Mouse (Mus musculus): Measurements from ENCODE around the gene Hoxa11. TPM values are rescaled to one million over a fixed set of nuclear protein-coding genes. Genes with fewer than 3 reads are reported as not detected.

Hoxa11 gene
- polyA plus RNA-seq, 1 experiment from 2014 or later = not detected

DNA sequence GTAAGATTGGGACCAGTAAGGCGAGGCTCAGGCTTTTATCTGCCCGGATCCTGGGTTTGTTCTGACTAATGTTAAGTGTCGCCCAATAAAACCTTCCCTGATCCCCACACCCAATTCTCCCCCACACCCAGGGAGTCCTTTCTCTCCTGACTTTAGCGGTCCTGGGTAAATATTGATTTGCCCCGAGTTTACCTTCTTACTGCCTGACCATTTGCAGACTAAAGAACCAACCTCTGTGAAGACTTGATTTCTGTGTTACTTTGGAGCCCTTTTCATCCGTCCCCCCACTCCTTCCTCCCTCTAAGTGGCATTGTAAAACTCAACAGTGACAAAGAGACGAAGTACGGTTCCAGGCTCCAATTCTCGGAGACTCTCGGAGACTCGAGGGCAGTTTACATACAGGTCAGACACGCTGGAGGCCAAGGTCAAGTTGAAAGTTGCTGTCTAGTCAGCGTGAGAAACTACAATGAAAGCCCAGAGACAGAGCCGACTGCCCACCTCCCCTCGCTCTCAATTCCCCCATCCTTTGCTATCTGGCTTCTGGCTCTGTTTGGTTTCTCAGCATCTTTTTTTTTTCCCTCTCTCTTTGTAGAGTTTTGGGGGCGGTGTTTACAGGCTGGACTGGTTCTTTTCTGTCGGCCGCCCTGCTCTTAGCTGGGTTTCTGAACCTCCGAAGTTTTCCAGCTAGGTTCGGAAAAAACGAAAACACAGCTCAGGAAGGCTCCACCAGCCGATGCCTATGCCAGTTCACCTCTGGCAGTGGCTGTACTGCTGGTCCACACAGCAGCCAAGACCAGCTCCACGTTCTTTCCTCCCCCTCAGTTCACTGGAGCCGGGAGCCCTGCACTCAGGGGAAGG, 17.1 kb upstream of the Hoxa11 start:
- Histone ChIP-seq H3K4me1 (peaks cover 14% of the 10 kb centered on the region), H3K4me3 (no peak overlapping the region), H3K36me3 (replicated peaks) (no peaks in the 10 kb centered on the region), H3K27me3 (replicated peaks; ENCODE audit: low read depth, poor library complexity, severe bottlenecking) (peaks cover 99% of the 10 kb centered on the region), H3K27ac (replicated peaks) (no peak overlapping the region), H3K9me3 (no peaks in the 10 kb centered on the region)
- WGBS = 1% methylated on average over 24 of the region's 24 CpGs
- peak; percentile 61 for DNase-seq (ENCODE audit: low spot score)

DNA sequence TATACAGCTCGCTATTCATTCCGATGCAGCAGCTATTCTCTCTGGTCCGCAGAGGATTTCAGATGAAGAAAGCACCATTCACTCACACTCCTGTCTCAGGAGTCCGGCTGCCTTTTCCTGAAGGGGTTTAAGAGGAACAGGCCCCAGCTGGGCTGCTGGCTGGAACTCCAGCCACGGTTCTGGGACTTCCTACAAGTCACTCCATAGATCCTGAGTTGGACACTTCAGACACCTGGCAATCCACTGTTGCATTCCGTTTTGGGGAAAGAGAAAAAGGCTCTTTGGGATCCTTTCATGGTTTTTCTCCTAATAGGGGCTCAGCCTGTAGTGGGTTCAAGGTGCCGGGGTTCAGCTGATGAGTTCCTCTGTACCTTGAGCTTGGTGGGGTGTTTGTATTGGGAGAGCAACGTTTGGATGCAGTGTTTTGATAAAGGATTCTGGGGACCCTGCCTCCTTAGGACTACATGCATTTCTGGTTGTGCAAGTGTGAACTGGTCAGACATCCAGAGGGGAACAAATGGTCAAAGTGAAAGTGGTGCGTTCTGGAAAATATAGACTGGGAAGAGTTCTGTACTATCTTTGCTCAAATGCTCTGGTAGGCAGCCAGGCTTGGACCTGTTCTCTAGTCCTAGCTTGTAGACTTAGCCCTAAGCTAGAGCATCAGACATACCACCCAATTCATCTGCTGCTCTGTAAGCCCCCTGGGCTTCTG, 16.3 kb upstream of the Hoxa11 start:
- 4% methylated on average over 9 of the region's 9 CpGs for WGBS
- peaks cover 14% of the 10 kb centered on the region for H3K4me1 ChIP-seq
- peaks cover 99% of the 10 kb centered on the region for H3K27me3 ChIP-seq (replicated peaks; ENCODE audit: low read depth, poor library complexity, severe bottlenecking)
- H3K36me3 ChIP-seq (replicated peaks) = no peaks in the 10 kb centered on the region
- H3K27ac ChIP-seq (replicated peaks) = no peak overlapping the region
- peak; percentile 60 for DNase-seq (ENCODE audit: low spot score)
- H3K4me3 ChIP-seq = no peak overlapping the region
- H3K9me3 ChIP-seq = no peaks in the 10 kb centered on the region

DNA sequence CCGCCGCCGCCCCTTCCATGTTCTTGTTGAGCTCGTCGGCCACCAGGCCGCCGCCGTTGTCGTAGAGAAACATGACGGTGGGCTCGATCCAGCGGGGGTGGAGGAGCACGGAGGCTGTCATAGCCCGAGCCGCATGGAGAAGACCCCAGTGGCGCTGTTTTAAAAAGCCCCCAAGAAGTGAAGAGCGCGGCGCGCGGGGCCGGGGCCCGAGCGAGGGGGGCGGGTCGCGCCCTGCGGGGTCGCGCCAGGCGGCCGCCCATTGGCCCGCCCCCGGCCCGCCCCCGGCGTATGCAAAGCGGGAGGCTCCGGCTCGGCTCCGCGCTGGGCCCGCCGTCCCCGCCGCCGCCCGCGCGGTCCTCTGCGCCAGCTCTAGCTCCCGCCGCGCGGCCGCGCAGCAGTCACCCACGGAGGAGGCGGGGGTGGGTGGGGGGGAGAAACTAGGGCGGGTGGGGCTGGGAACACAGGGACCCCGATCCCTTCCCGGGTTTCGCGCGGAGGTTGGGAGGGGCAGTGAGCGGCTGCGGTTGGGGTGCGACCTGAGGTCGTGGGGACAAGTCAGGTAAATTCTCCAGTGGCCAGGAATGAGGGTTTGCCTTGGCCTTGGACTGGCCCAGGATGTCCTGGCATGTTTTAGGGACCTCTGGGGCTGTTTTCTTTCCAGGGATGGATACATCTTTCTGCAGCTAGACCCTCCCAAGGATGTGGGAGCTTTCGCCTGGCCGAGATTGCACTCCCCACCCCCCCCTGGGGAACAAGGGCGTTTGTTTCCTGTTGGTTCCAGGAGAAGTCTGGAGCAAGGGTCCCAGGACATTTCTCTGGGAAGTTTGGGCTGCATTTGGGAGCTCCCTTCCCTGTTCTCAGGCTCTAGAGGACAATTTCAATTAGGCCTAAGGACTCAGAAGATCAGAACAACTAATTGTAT, 15.3 kb upstream of the Hoxa11 start, which contains the start of gene Hoxa13:
Hoxa13 (minus strand) TSS at position 227 of the 922 bp plus-strand sequence.
- H3K9me3 ChIP-seq = no peaks in the 10 kb centered on the region
- peaks cover 14% of the 10 kb centered on the region for H3K4me1 ChIP-seq
- DNase-seq (ENCODE audit: low spot score) = peak; percentile 74
- no peaks in the 10 kb centered on the region for H3K36me3 ChIP-seq (replicated peaks)
- no peak within 1 kb of the TSS for H3K27ac ChIP-seq (replicated peaks)
- peaks cover 99% of the 10 kb centered on the region for H3K27me3 ChIP-seq (replicated peaks; ENCODE audit: low read depth, poor library complexity, severe bottlenecking)
- WGBS = under 1% methylated on average over 72 of the region's 72 CpGs
- peak within 1 kb of the TSS; percentile 49 for H3K4me3 ChIP-seq

DNA sequence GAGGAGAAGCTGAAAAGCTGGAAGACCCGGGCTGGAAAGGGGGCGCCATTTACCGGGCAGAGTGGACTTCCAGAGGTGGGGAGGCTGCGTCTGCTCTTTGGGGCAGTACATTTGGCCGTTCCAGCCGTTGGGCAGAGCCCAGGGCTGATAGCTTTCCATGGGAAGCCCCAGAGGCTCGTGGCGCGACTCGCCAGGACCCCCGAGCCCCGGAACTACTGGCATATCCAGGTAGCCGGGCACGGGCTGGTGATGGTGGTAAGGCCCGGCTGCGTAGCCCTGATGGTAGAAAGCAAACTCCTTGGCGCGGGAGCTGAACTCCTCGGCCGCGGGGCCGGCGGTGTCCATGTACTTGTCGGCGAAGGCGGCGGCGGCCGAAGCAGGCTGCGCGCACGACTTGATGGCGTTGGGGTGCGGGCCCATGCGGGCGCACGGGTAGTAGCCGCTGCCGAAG, 14.2 kb upstream of the Hoxa11 start:
- DNase-seq (ENCODE audit: low spot score) = peak; percentile 62
- no peaks in the 10 kb centered on the region for H3K9me3 ChIP-seq
- H3K4me3 ChIP-seq = no peak overlapping the region
- peaks cover 14% of the 10 kb centered on the region for H3K4me1 ChIP-seq
- H3K27ac ChIP-seq (replicated peaks) = no peak overlapping the region
- WGBS = 1% methylated on average over 39 of the region's 39 CpGs
- peaks cover 99% of the 10 kb centered on the region for H3K27me3 ChIP-seq (replicated peaks; ENCODE audit: low read depth, poor library complexity, severe bottlenecking)
- no peaks in the 10 kb centered on the region for H3K36me3 ChIP-seq (replicated peaks)

DNA sequence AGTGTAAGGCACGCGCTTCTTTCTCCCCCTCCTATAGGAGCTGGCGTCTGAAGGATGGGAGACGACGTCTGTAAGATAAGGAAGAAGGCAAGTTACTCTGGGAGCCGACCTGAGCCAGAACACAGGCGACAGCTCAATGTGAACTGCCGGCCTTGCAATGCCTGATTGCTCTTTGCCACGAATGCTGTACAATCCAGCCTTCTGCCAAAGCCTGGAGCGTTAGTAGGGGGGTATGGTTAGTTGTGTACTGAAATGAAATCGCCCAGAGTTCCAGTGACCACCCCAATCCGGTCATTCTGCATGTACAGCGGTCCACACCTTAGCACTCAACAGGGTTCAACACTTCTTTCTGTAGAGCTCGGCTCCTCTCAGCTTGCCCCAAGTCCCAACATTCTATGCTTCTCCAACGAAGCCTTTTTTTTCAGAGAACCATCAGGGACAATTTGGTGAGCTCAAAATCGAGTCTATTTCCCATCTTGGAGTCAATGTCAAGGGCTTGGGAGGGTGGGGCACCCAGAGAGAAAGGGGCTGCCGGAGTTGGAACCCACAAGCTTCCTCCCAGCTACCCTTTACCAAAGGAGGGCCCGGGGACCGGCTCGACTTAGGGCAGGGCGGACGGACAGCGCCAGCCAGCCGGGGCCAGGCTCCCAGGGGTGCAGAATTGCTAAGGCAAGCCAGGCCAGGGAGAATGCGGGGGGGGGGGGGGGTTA, 13.6 kb upstream of the Hoxa11 start:
- Histone ChIP-seq H3K9me3 (no peaks in the 10 kb centered on the region), H3K27ac (replicated peaks) (no peak overlapping the region), H3K4me3 (no peak overlapping the region), H3K36me3 (replicated peaks) (no peaks in the 10 kb centered on the region), H3K27me3 (replicated peaks; ENCODE audit: low read depth, poor library complexity, severe bottlenecking) (peaks cover 99% of the 10 kb centered on the region), H3K4me1 (peaks cover 14% of the 10 kb centered on the region)
- DNase-seq (ENCODE audit: low spot score) = peak; percentile 64
- under 1% methylated on average over 24 of the region's 25 CpGs for WGBS

DNA sequence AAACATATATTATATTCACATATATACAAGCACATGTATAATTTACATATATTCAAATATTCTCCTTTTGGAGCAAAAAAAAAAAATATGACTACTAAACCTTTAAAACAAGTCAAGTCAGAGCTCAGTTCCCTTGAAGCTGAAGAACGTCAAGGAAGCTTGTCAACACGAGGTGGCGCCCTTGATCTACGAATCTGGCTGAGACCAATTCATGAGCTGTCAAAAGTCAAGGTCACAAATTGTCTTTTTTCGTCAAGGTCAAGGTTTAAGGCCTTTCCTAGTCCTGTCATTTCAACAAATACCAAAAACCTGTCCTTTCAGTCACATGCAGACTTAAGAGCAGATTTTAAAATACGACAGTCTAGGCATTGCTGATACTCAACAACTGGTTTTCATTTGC, 11.3 kb upstream of the Hoxa11 start:
- 2% methylated on average over 6 of the region's 6 CpGs for WGBS
- Histone ChIP-seq H3K27me3 (replicated peaks; ENCODE audit: low read depth, poor library complexity, severe bottlenecking) (peaks cover 99% of the 10 kb centered on the region), H3K4me1 (peaks cover 14% of the 10 kb centered on the region), H3K9me3 (no peaks in the 10 kb centered on the region), H3K4me3 (no peak overlapping the region), H3K27ac (replicated peaks) (no peak overlapping the region), H3K36me3 (replicated peaks) (no peaks in the 10 kb centered on the region)
- peak; percentile 82 for DNase-seq (ENCODE audit: low spot score)

DNA sequence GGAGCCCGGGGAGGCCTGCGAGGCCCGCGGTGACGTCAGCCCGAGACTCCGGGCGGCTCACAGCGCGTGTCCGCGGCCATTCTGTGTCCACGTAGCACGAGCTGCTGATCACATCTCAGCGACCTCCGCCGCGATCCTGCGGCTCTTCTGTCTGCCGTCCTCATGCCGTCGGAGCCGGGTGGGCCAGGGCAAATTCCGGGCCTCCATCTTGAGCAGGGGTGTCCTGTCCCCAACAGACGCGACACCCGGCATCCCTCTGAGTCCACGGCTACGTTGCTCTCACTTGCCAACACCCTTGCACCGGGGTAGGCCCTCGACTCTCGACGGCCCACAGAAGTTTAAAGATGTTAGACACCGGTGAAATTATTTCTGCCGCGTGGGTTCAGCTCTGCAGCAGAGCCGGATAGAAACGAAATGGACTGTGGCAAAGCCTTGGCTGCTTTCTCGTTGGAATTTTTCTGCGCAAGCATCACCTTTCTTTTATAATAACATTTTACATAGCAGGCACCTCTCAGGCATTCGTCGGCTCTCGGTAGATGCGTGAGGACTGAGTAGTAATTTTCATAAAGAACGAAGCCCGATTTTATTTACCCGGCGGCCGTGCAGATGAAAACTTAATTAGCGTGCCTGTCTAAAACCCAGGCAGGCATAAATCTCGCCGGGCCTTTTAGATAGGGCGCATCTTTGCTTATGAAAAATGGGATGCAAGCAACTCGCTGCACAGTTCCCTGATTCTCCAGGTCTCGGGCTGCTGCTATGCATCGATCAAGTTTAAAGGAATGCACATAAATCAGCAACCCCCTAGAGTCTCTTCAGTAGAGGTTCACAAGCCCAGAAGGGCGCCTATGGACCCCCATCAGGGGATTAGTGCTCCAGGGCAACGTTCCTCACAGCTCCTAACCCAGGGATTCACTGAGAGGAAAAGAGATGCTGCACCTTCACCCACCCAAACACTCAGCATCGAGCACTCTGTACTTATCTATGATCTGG, 8.2 kb upstream of the Hoxa11 start:
- Histone ChIP-seq H3K4me3 (peak overlapping the region; percentile 28; the same call in 1 of the 2 replicates), H3K9me3 (no peaks in the 10 kb centered on the region), H3K27ac (replicated peaks) (no peak overlapping the region), H3K4me1 (no peaks in the 10 kb centered on the region; the same call in 1 of the 2 replicates), H3K36me3 (replicated peaks) (no peaks in the 10 kb centered on the region), H3K27me3 (replicated peaks; ENCODE audit: low read depth, poor library complexity, severe bottlenecking) (peaks cover 100% of the 10 kb centered on the region)
- 1% methylated on average over 59 of the region's 59 CpGs for WGBS
- peak; percentile 62 for DNase-seq (ENCODE audit: low spot score)

DNA sequence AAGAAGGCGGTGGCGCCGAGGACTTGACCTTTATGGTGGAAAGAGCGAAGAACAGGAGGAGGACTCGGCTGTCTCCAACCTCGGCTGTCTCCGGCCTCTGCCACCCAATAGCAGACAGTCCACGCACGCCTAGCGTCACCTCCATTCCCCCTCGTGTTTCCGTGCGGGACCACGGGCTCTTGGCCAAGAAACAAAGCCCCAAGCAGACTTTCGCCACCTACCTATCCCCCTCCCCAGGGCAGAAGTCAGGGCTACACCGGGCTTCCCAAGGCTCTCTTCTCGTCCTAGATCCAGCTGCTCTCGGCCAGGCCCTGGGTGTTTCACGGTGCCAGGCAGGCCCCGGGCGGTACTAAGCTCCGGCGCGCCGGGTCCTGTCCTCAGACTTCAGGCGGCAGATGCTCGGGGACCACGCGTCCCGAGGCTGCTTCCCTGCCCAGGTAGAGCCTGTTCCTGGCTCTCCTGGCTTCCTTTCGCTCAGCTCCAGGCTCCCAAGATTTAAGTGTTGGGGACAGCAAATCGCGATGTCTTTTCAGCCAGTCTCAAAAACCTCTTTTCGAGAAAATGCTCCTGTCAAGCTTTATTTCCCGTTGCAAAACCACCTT, 7.3 kb upstream of the Hoxa11 start:
- Histone ChIP-seq H3K4me1 (no peaks in the 10 kb centered on the region; the same call in 1 of the 2 replicates), H3K4me3 (no peak overlapping the region)
- peak; percentile 60 for DNase-seq (ENCODE audit: low spot score)

DNA sequence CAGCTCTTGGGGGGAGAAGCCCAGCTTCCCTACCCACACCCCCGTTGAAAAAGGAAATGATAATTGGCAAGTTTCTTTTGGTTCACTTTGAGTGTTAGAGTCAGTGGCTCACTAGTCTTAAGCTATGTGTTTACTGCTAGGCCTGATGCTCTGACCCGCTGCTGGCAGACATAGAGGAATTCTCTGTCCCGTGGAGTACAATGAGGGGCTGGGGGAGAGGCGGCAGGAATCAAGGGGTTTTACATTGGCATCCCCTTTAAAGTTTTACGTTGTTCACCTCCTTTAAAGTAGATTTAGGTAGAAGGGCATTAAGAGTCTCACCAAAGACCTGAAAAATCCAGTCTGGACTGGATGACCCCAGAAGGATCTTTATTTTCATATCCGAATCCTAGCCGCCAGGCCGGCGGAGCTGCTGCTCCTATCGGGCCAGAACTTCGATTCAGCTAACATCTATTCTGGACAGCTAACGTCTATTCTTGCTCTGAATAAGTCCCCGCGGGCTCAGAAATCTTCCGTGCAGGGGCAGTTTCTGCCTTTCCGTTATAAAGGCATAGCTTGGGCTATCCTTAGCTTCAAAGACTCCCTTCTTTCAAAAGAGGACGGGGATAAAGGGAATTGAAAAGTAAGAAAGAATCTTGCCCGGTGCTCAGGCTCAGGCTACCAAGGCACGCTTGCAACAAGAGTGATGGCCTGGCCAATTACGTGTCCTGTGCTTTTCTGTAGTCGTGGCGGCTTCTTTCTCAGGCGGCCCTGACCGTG, 6.6 kb upstream of the Hoxa11 start:
- DNase-seq (ENCODE audit: low spot score) = no peak
- no peaks in the 10 kb centered on the region for H3K36me3 ChIP-seq (replicated peaks)
- H3K9me3 ChIP-seq = no peaks in the 10 kb centered on the region
- no peak overlapping the region for H3K4me3 ChIP-seq
- peaks cover 100% of the 10 kb centered on the region for H3K27me3 ChIP-seq (replicated peaks; ENCODE audit: low read depth, poor library complexity, severe bottlenecking)
- H3K27ac ChIP-seq (replicated peaks) = no peak overlapping the region
- H3K4me1 ChIP-seq = no peaks in the 10 kb centered on the region; the same call in 1 of the 2 replicates
- 2% methylated on average over 24 of the region's 24 CpGs for WGBS

More for the DNA sequence above, 7.3 kb upstream of the Hoxa11 start:
- Histone ChIP-seq H3K9me3 (no peaks in the 10 kb centered on the region), H3K27me3 (replicated peaks; ENCODE audit: low read depth, poor library complexity, severe bottlenecking) (peaks cover 100% of the 10 kb centered on the region), H3K36me3 (replicated peaks) (no peaks in the 10 kb centered on the region), H3K27ac (replicated peaks) (no peak overlapping the region)
- under 1% methylated on average over 35 of the region's 35 CpGs for WGBS
